Mouse (Mus musculus) small intestine, adult 2 months (tissue): ENCODE measurements around the gene Thsd7a.

ENCODE experiments used
- CTCF ChIP-seq: fragments of 200-500 bp; IDR thresholded peaks from 2 replicates; pipeline ENCODE4 v1.5.1; 2012; ENCODE audit warnings: low read depth, mild to moderate bottlenecking, control low read depth, inconsistent platforms, low read length, moderate library complexity, mixed read lengths; ENCODE audit not compliant: insufficient replicate concordance, insufficient read length; ENCODE audit errors: extremely low read depth
- POLR2A ChIP-seq: fragments of 200-500 bp; IDR thresholded peaks from 2 replicates; pipeline ENCODE4 v1.6.1; 2012; ENCODE audit warnings: low read depth, mild to moderate bottlenecking, control low read depth, inconsistent platforms, low read length, moderate library complexity

GRCm38 (mm10) chr6:12353573-12353972, 395.6 kb downstream of the Thsd7a start:
- TF ChIP-seq POLR2A = no peak
- TF ChIP-seq CTCF = no peak
